9 mouse cellular contexts compared by ENCODE assay signal in the genomic region with DNA sequence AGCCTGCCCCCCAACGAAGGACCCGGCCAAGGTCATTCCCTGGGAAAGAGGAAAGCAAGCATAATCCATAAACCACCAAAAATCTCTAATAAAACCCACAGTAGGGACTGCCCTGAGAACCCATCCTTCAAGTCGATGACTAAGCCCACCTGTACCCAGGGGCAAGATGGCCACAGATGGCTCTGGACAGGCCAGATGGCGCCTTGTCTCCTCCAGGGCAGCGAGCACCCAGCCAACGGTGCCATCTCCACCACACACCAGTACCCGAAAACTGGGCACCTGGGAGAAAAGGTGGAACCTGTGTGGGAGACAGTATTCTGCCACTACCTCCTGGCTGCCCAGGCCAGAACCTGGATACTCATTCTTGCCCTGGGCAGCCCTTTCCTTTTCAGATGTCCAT.
"Had no signal": no experiment of that assay in that cellular context is flagged by ENCODE, and none has a peak within 500 bp of the region (broad histone marks: within the 10 kb centered on the region; RNA-seq: fewer than 3 reads in every experiment).

No protein-coding gene starts in this region.

- DNase-seq: kidney, postnatal 10 days; kidney, postnatal 4 days; lung, adult 2 months; lung, postnatal 4 days; right cerebral cortex, postnatal 14 days; thymus, adult 2 months; thymus, postnatal 25 days had no signal

- ATAC-seq: lung, postnatal 0 days; midbrain, embryonic 16.5 days had no signal
